Mouse (Mus musculus): ENCODE data around the gene Serpini1. TPM values are rescaled to one million over a fixed set of nuclear protein-coding genes. Genes with fewer than 3 reads are reported as not detected.

The Serpini1 gene
- polyA plus RNA-seq, 1 experiment from 2014 or later: 44.0 TPM

- H3K36me3 ChIP-seq (ENCODE audit: control insufficient read depth, insufficient read depth, low read length): no peaks in the 10 kb centered on the region
These were observed 53.7 kb downstream of the Serpini1 start for GRCm38 (mm10) chr3:75611019-75611418.

GRCm38 (mm10) chr3:75624627-75625026, 67.3 kb downstream of the Serpini1 start:
- no peaks in the 10 kb centered on the region for H3K27me3 ChIP-seq (ENCODE audit: control insufficient read depth, insufficient read depth, low read length)
- no peaks in the 10 kb centered on the region for H3K9me3 ChIP-seq (ENCODE audit: control insufficient read depth, low read length)
- no peaks in the 10 kb centered on the region for H3K36me3 ChIP-seq (ENCODE audit: control insufficient read depth, insufficient read depth, low read length)
- H3K9ac ChIP-seq (ENCODE audit: low read length): no peak overlapping the region
- no peaks in the 10 kb centered on the region for H3K4me1 ChIP-seq (ENCODE audit: control insufficient read depth, insufficient read depth, low read length)
- 90% methylated on average over 2 of the region's 2 CpGs for WGBS
- no peak overlapping the region for H3K4me2 ChIP-seq (ENCODE audit: low read depth)
- DNase-seq (ENCODE audit: low spot score) (no peak), ATAC-seq (ENCODE audit: insufficient read depth, low FRiP score, low TSS enrichment) (no peak)
- H3K4me3 ChIP-seq (ENCODE audit: low read depth, low read length): no peak overlapping the region
- H3K27ac ChIP-seq (ENCODE audit: low read depth, low read length): no peak overlapping the region

More at GRCm38 (mm10) chr3:75611019-75611418, 53.7 kb downstream of the Serpini1 start:
- no peaks in the 10 kb centered on the region for H3K27me3 ChIP-seq (ENCODE audit: control insufficient read depth, insufficient read depth, low read length)
- no peaks in the 10 kb centered on the region for H3K9me3 ChIP-seq (ENCODE audit: control insufficient read depth, low read length)
- DNase-seq (ENCODE audit: low spot score) (no peak), ATAC-seq (ENCODE audit: insufficient read depth, low FRiP score, low TSS enrichment) (no peak)
- H3K27ac ChIP-seq (ENCODE audit: low read depth, low read length): no peak overlapping the region
- no peak overlapping the region for H3K4me3 ChIP-seq (ENCODE audit: low read depth, low read length)
- 84% methylated on average over 7 of the region's 7 CpGs for WGBS
- H3K4me2 ChIP-seq (ENCODE audit: low read depth): no peak overlapping the region
- no peaks in the 10 kb centered on the region for H3K4me1 ChIP-seq (ENCODE audit: control insufficient read depth, insufficient read depth, low read length)
- no peak overlapping the region for H3K9ac ChIP-seq (ENCODE audit: low read length)

- H3K4me2 ChIP-seq (ENCODE audit: low read depth): no peak overlapping the region
- H3K27ac ChIP-seq (ENCODE audit: low read depth, low read length): no peak overlapping the region
- H3K4me3 ChIP-seq (ENCODE audit: low read depth, low read length): no peak overlapping the region
- no peaks in the 10 kb centered on the region for H3K4me1 ChIP-seq (ENCODE audit: control insufficient read depth, insufficient read depth, low read length)
- H3K9ac ChIP-seq (ENCODE audit: low read length): no peak overlapping the region
- H3K36me3 ChIP-seq (ENCODE audit: control insufficient read depth, insufficient read depth, low read length): no peaks in the 10 kb centered on the region
- 78% methylated on average over 4 of the region's 4 CpGs for WGBS
- H3K9me3 ChIP-seq (ENCODE audit: control insufficient read depth, low read length): no peaks in the 10 kb centered on the region
- DNase-seq (ENCODE audit: low spot score): no peak
- no peaks in the 10 kb centered on the region for H3K27me3 ChIP-seq (ENCODE audit: control insufficient read depth, insufficient read depth, low read length)
- ATAC-seq (ENCODE audit: insufficient read depth, low FRiP score, low TSS enrichment): no peak
These were observed 73.8 kb downstream of the Serpini1 start for GRCm38 (mm10) chr3:75630988-75631615.

- Histone ChIP-seq H3K4me3 (ENCODE audit: low read depth, low read length) (no peak overlapping the region), H3K9me3 (ENCODE audit: control insufficient read depth, low read length) (no peaks in the 10 kb centered on the region), H3K27me3 (ENCODE audit: control insufficient read depth, insufficient read depth, low read length) (no peaks in the 10 kb centered on the region), H3K27ac (ENCODE audit: low read depth, low read length) (no peak overlapping the region), H3K9ac (ENCODE audit: low read length) (no peak overlapping the region), H3K4me2 (ENCODE audit: low read depth) (no peak overlapping the region), H3K4me1 (ENCODE audit: control insufficient read depth, insufficient read depth, low read length) (no peaks in the 10 kb centered on the region), H3K36me3 (ENCODE audit: control insufficient read depth, insufficient read depth, low read length) (no peaks in the 10 kb centered on the region)
- no peak for ATAC-seq (ENCODE audit: insufficient read depth, low FRiP score, low TSS enrichment)
- no peak for DNase-seq (ENCODE audit: low spot score)
- WGBS: 82% methylated on average over 1 of the region's 1 CpGs
These were observed 75.9 kb downstream of the Serpini1 start for GRCm38 (mm10) chr3:75633221-75633620.

- 33% methylated on average over 4 of the region's 4 CpGs for WGBS
- H3K4me2 ChIP-seq (ENCODE audit: low read depth): no peak overlapping the region
- H3K27ac ChIP-seq (ENCODE audit: low read depth, low read length): no peak overlapping the region
- H3K9ac ChIP-seq (ENCODE audit: low read length): no peak overlapping the region
- no peaks in the 10 kb centered on the region for H3K36me3 ChIP-seq (ENCODE audit: control insufficient read depth, insufficient read depth, low read length)
- H3K27me3 ChIP-seq (ENCODE audit: control insufficient read depth, insufficient read depth, low read length): no peaks in the 10 kb centered on the region
- no peak overlapping the region for H3K4me3 ChIP-seq (ENCODE audit: low read depth, low read length)
- H3K9me3 ChIP-seq (ENCODE audit: control insufficient read depth, low read length): no peaks in the 10 kb centered on the region
- ATAC-seq (ENCODE audit: insufficient read depth, low FRiP score, low TSS enrichment) (peak; percentile 73), DNase-seq (ENCODE audit: low spot score) (peak; percentile 18)
- no peaks in the 10 kb centered on the region for H3K4me1 ChIP-seq (ENCODE audit: control insufficient read depth, insufficient read depth, low read length)
These were observed 76.3 kb downstream of the Serpini1 start for GRCm38 (mm10) chr3:75633635-75634034.

GRCm38 (mm10) chr3:75635648-75636047, 78.3 kb downstream of the Serpini1 start:
- Histone ChIP-seq H3K4me1 (ENCODE audit: control insufficient read depth, insufficient read depth, low read length) (no peaks in the 10 kb centered on the region), H3K9ac (ENCODE audit: low read length) (no peak overlapping the region), H3K9me3 (ENCODE audit: control insufficient read depth, low read length) (no peaks in the 10 kb centered on the region), H3K4me3 (ENCODE audit: low read depth, low read length) (no peak overlapping the region), H3K4me2 (ENCODE audit: low read depth) (no peak overlapping the region), H3K36me3 (ENCODE audit: control insufficient read depth, insufficient read depth, low read length) (no peaks in the 10 kb centered on the region), H3K27me3 (ENCODE audit: control insufficient read depth, insufficient read depth, low read length) (no peaks in the 10 kb centered on the region), H3K27ac (ENCODE audit: low read depth, low read length) (no peak overlapping the region)
- 76% methylated on average over 1 of the region's 1 CpGs for WGBS
- ATAC-seq (ENCODE audit: insufficient read depth, low FRiP score, low TSS enrichment): no peak
- DNase-seq (ENCODE audit: low spot score): no peak

GRCm38 (mm10) chr3:75639546-75639945, 82.2 kb downstream of the Serpini1 start:
- H3K27me3 ChIP-seq (ENCODE audit: control insufficient read depth, insufficient read depth, low read length): no peaks in the 10 kb centered on the region
- DNase-seq (ENCODE audit: low spot score) (no peak), ATAC-seq (ENCODE audit: insufficient read depth, low FRiP score, low TSS enrichment) (no peak)
- H3K27ac ChIP-seq (ENCODE audit: low read depth, low read length): no peak overlapping the region
- H3K9me3 ChIP-seq (ENCODE audit: control insufficient read depth, low read length): no peaks in the 10 kb centered on the region
- no peak overlapping the region for H3K4me3 ChIP-seq (ENCODE audit: low read depth, low read length)
- H3K36me3 ChIP-seq (ENCODE audit: control insufficient read depth, insufficient read depth, low read length): no peaks in the 10 kb centered on the region
- H3K4me2 ChIP-seq (ENCODE audit: low read depth): no peak overlapping the region
- H3K4me1 ChIP-seq (ENCODE audit: control insufficient read depth, insufficient read depth, low read length): no peaks in the 10 kb centered on the region
- H3K9ac ChIP-seq (ENCODE audit: low read length): no peak overlapping the region
- WGBS: 53% methylated on average over 1 of the region's 1 CpGs

GRCm38 (mm10) chr3:75647542-75647941, 90.2 kb downstream of the Serpini1 start:
- Histone ChIP-seq H3K27me3 (ENCODE audit: control insufficient read depth, insufficient read depth, low read length) (no peaks in the 10 kb centered on the region), H3K4me2 (ENCODE audit: low read depth) (no peak overlapping the region), H3K36me3 (ENCODE audit: control insufficient read depth, insufficient read depth, low read length) (no peaks in the 10 kb centered on the region), H3K27ac (ENCODE audit: low read depth, low read length) (no peak overlapping the region), H3K4me3 (ENCODE audit: low read depth, low read length) (no peak overlapping the region), H3K9ac (ENCODE audit: low read length) (no peak overlapping the region), H3K4me1 (ENCODE audit: control insufficient read depth, insufficient read depth, low read length) (no peaks in the 10 kb centered on the region), H3K9me3 (ENCODE audit: control insufficient read depth, low read length) (no peaks in the 10 kb centered on the region)
- no peak for ATAC-seq (ENCODE audit: insufficient read depth, low FRiP score, low TSS enrichment)
- DNase-seq (ENCODE audit: low spot score): no peak

- Histone ChIP-seq H3K27ac (ENCODE audit: low read depth, low read length) (no peak overlapping the region), H3K4me3 (ENCODE audit: low read depth, low read length) (no peak overlapping the region), H3K4me1 (ENCODE audit: control insufficient read depth, insufficient read depth, low read length) (no peaks in the 10 kb centered on the region), H3K9me3 (ENCODE audit: control insufficient read depth, low read length) (no peaks in the 10 kb centered on the region), H3K36me3 (ENCODE audit: control insufficient read depth, insufficient read depth, low read length) (no peaks in the 10 kb centered on the region), H3K4me2 (ENCODE audit: low read depth) (no peak overlapping the region), H3K27me3 (ENCODE audit: control insufficient read depth, insufficient read depth, low read length) (no peaks in the 10 kb centered on the region), H3K9ac (ENCODE audit: low read length) (no peak overlapping the region)
- DNase-seq (ENCODE audit: low spot score) (no peak), ATAC-seq (ENCODE audit: insufficient read depth, low FRiP score, low TSS enrichment) (no peak)
- WGBS: 85% methylated on average over 1 of the region's 1 CpGs
These were observed 90.9 kb downstream of the Serpini1 start for GRCm38 (mm10) chr3:75648226-75648625.

All from neural tube, embryonic 11.5 days (tissue).